Mouse (Mus musculus): ENCODE measurements at regions not wholly inside any gene's neighbourhood (a gene's known extent, or its start where the extent isn't known, plus 50 kb on each side); places are given as distances from the start of the nearest gene placed in this dataset.

DNA sequence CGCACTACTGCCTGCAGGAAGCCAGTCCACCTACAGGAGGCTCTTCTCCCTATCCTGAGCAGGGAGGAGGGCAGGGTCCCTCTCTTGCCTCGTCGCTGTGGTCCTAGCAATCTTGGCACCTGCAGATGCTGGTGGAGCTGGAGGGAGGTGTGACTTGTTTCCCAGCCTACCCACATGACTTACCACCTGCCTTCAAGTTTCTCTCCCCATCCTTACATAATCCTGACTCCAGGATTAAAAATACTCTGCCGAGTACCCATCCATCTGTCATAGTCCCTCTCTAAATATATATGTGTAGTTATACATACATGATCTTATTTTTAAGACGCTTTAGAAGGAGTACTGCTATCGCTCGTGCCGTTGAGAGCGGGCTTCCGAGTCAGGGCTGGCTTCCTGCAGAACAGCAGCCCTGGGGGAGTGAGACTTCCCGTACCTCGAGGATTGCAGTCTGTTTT lies 93.5 kb upstream of the Grik3 start:
- TF ChIP-seq GATA1 (IDR thresholded peaks at IDR 0.05; ENCODE audit: borderline replicate concordance, low read length) (no peak), FLI1 (IDR thresholded peaks at IDR 0.05; ENCODE audit: low read length) (no peak)

Measured in megakaryocyte, embryonic 14.5 days (primary cell).